Mouse (Mus musculus) right cerebral cortex, postnatal 14 days (tissue): ENCODE results near the gene Ctr9.
A peak's percentile ranks its signal among the peaks of the same experiment; 100 is the strongest.

Source experiments
- DNase-seq: peaks from one replicate; pipeline ENCODE4 v3.0.0; 2022

Ctr9 gene

GRCm38 (mm10) chr7:111048920-111049319 is 20.2 kb downstream of the Ctr9 start:
- DNase-seq: no peak

GRCm38 (mm10) chr7:111049652-111050421 is 21.1 kb downstream of the Ctr9 start:
- peak; percentile 69 for DNase-seq

- DNase-seq: no peak
Measured at GRCm38 (mm10) chr7:111055221-111055620, 26.5 kb downstream of the Ctr9 start.

GRCm38 (mm10) chr7:111055984-111056657 is 27.4 kb downstream of the Ctr9 start:
- DNase-seq: no peak

- DNase-seq: no peak
Measured at GRCm38 (mm10) chr7:111059527-111059926, 30.8 kb downstream of the Ctr9 start.

GRCm38 (mm10) chr7:111062971-111063370 is 34.2 kb downstream of the Ctr9 start:
- DNase-seq: no peak

- no peak for DNase-seq
Measured at GRCm38 (mm10) chr7:111068181-111068580, 39.4 kb downstream of the Ctr9 start.

- no peak for DNase-seq
Measured at GRCm38 (mm10) chr7:111069439-111070166, 40.9 kb downstream of the Ctr9 start.

GRCm38 (mm10) chr7:111070167-111070496 is 41.4 kb downstream of the Ctr9 start:
- no peak for DNase-seq

GRCm38 (mm10) chr7:111072410-111072809 is 43.7 kb downstream of the Ctr9 start:
- no peak for DNase-seq

GRCm38 (mm10) chr7:111075288-111075687 is 46.5 kb downstream of the Ctr9 start:
- DNase-seq: no peak

- no peak for DNase-seq
Measured at GRCm38 (mm10) chr7:111078271-111078670, 49.5 kb downstream of the Ctr9 start.

- no peak for DNase-seq
Measured at GRCm38 (mm10) chr7:111080026-111080425, 51.3 kb downstream of the Ctr9 start.

GRCm38 (mm10) chr7:111080876-111081275 is 52.1 kb downstream of the Ctr9 start:
- no peak for DNase-seq

GRCm38 (mm10) chr7:111082043-111082821 is 53.5 kb downstream of the Ctr9 start:
- peak; percentile 84 for DNase-seq

GRCm38 (mm10) chr7:111082822-111083732 is 54.3 kb downstream of the Ctr9 start, which contains the start of gene Eif4g2:
Gene Eif4g2, minus strand, starts transcription at chr7:111083030.
- peak; percentile 98 for DNase-seq

- no peak for DNase-seq
Measured at GRCm38 (mm10) chr7:111083733-111084120, 55.0 kb downstream of the Ctr9 start.

- no peak for DNase-seq
Measured at GRCm38 (mm10) chr7:111084443-111084842, 55.7 kb downstream of the Ctr9 start.

GRCm38 (mm10) chr7:111085153-111085552 is 56.4 kb downstream of the Ctr9 start:
- no peak for DNase-seq

GRCm38 (mm10) chr7:111095169-111095568 is 66.4 kb downstream of the Ctr9 start:
- no peak for DNase-seq

GRCm38 (mm10) chr7:111098196-111098595 is 69.4 kb downstream of the Ctr9 start:
- DNase-seq: no peak
